Mouse (Mus musculus) liver, postnatal 0 days (tissue): Measurements from ENCODE around the gene Tcp10c.
"Not testable (repeated sequence)": the region's sequence is repeated elsewhere in the genome, so short reads cannot be mapped to it uniquely, and the experiment has no call there.

ENCODE experiments used
- CTCF ChIP-seq: sonication (generic); IDR thresholded peaks from 2 replicates; pipeline ENCODE4 v1.5.1; 2016; ENCODE audit warnings: antibody characterized with exemption, low read depth
- EP300 ChIP-seq: IDR thresholded peaks from 2 replicates; pipeline ENCODE4 v1.6.1; 2016; ENCODE audit warnings: antibody characterized with exemption, low read depth, mild to moderate bottlenecking

DNA sequence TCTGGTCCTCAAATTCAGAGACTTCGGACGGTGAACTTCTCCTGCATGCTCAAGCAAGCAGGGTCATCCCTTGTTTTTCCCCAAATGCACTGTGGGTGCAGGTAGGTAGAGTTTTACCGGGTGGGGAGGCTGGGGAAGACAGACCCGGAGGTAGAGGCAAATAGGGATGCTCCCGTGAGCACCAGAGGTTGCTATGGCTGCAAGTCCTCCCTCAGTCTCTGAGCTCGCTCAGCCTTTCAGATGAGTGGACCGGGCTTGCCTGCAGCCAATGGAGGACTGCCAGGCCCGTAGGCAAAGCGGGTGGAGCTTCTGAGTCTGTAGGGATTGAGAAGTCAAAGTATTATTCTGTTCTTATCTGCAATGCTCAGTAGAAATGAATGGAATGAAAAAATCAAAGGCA is 9.8 kb downstream of the Tcp10c start:
- not testable (repeated sequence) for TF ChIP-seq CTCF, EP300
